Mouse (Mus musculus) layer of hippocampus, adult 18-20 months (tissue): Measurements from ENCODE around the gene Cotl1. TPM values are rescaled to one million over a fixed set of nuclear protein-coding genes. Genes with fewer than 3 reads are reported as not detected.

Source experiments
- DNase-seq, 2 experiments: peaks; one replicate each; pipeline ENCODE4 v3.0.0; 2022; ENCODE audit warnings: low spot score in 2 of 2
- total RNA-seq, 2 experiments: library from RNA; stranded (reverse); gene quantifications; 2 replicates each; pipeline ENCODE4 v1.2.3; 2021

Gene Cotl1
- total RNA-seq, 2 experiments from 2014 or later = 151 to 155 TPM

- DNase-seq = no peak
These were observed 824 bp downstream of the Cotl1 start for GRCm38 (mm10) chr8:119839419-119840021.

GRCm38 (mm10) chr8:119838983-119839340 is 1.4 kb downstream of the Cotl1 start:
- DNase-seq = no peak

GRCm38 (mm10) chr8:119838100-119838982 is 2.0 kb downstream of the Cotl1 start:
- peak in 1 of 2 experiments; percentile 42 for DNase-seq

- DNase-seq = peak in 1 of 2 experiments; percentile 51
These were observed 2.7 kb downstream of the Cotl1 start for GRCm38 (mm10) chr8:119837553-119838071.

- peak in 1 of 2 experiments; percentile 79 for DNase-seq
These were observed 3.5 kb downstream of the Cotl1 start for GRCm38 (mm10) chr8:119836831-119837230.

- DNase-seq = peak in 1 of 2 experiments; percentile 69
These were observed 5.1 kb downstream of the Cotl1 start for GRCm38 (mm10) chr8:119835270-119835669.

GRCm38 (mm10) chr8:119834676-119835075 is 5.7 kb downstream of the Cotl1 start:
- DNase-seq = no peak

- DNase-seq = no peak
These were observed 7.4 kb downstream of the Cotl1 start for GRCm38 (mm10) chr8:119832931-119833330.

- DNase-seq = no peak
These were observed 8.2 kb downstream of the Cotl1 start for GRCm38 (mm10) chr8:119832101-119832617.

GRCm38 (mm10) chr8:119831336-119831995 is 8.9 kb downstream of the Cotl1 start:
- no peak for DNase-seq

GRCm38 (mm10) chr8:119830589-119830988 is 9.8 kb downstream of the Cotl1 start:
- DNase-seq = no peak

- DNase-seq = peak in 1 of 2 experiments; percentile 74
These were observed 10.3 kb downstream of the Cotl1 start for GRCm38 (mm10) chr8:119829870-119830580.

- DNase-seq = no peak
These were observed 10.9 kb downstream of the Cotl1 start for GRCm38 (mm10) chr8:119829420-119829819.

GRCm38 (mm10) chr8:119829015-119829414 is 11.3 kb downstream of the Cotl1 start:
- no peak for DNase-seq

GRCm38 (mm10) chr8:119827721-119828153 is 12.6 kb downstream of the Cotl1 start:
- no peak for DNase-seq

GRCm38 (mm10) chr8:119826982-119827381 is 13.4 kb downstream of the Cotl1 start:
- DNase-seq = no peak

GRCm38 (mm10) chr8:119825950-119826730 is 14.2 kb downstream of the Cotl1 start:
- no peak for DNase-seq

- no peak for DNase-seq
These were observed 15.5 kb downstream of the Cotl1 start for GRCm38 (mm10) chr8:119824809-119825273.

- peak in 1 of 2 experiments; percentile 67 for DNase-seq
These were observed 16.2 kb downstream of the Cotl1 start for GRCm38 (mm10) chr8:119824100-119824499.

- DNase-seq = no peak
These were observed 17.1 kb downstream of the Cotl1 start for GRCm38 (mm10) chr8:119823278-119823677.
